Mouse (Mus musculus): ENCODE measurements around the gene Lat. TPM values are rescaled to one million over a fixed set of nuclear protein-coding genes. Genes with fewer than 3 reads are reported as not detected.
A peak's percentile ranks its signal among the peaks of the same experiment; 100 is the strongest.
"Not testable (repeated sequence)": the region's sequence is repeated elsewhere in the genome, so short reads cannot be mapped to it uniquely, and the experiment has no call there.

Gene Lat
- polyA plus RNA-seq, 1 experiment from 2014 or later, result 3.7 TPM

DNA sequence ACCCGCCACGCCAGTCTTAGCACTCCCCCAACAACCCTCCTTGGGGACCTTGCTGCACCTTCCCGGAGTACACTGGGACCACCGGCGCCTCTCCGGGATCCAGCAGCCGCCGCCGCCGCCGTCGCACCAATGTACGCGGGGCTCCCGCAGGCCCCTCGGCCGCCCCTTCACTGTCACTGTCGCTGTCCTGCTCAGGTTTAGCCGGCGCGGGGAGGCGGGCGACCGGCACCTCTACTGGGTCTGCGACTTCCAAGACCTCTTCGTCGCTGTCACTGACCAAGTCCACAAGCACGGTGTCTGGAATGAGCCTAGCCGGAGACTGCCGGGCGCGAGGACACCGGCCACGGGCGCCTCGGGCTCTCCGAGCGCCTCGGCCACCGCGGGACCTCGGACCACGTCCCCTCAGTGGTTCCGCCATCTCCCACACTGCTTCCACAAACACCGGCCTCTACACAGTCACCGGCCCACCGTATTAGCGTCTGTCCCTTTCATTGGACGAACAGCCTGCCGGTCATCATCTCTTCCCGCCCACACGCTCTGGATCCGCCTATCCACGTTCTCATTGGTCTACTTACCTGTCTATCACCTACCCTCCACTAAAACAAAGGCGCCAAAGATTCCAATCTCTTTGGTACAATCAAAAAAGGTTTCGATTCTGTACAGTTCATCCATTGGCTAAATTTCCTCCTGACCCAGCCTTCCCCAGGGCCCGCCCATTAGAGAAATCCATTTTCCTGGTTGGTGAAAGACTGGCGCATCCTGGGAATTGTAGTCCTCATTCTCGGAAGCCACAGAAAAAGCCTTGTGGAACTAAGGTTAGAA, 27.1 kb upstream of the Lat start, which contains the start of gene Nfatc2ip:
TSS of gene Nfatc2ip (minus strand) at position 440 of the 822 bp plus-strand sequence.
- no peaks in the 10 kb centered on the region for H3K27me3 ChIP-seq
- no peak within 1 kb of the TSS for H3K27ac ChIP-seq (replicated peaks)
- WGBS, result under 1% methylated on average over 59 of the region's 59 CpGs
- peak within 1 kb of the TSS; percentile 88 for H3K4me2 ChIP-seq (replicated peaks)
- H3K4me1 ChIP-seq, result peaks cover 6% of the 10 kb centered on the region
- peak within 1 kb of the TSS; percentile 98 for H3K4me3 ChIP-seq (replicated peaks)
- H3K9me3 ChIP-seq (replicated peaks), result no peaks in the 10 kb centered on the region
- H3K36me3 ChIP-seq, result 0 out of 2 replicates have a peak, but pooled peaks cover 4% of the 10 kb centered on the region
- ATAC-seq (ENCODE audit: insufficient number of reproducible peaks, low FRiP score, low TSS enrichment, low read depth), result peak; percentile 100
- peak within 1 kb of the TSS; percentile 68 for H3K9ac ChIP-seq

DNA sequence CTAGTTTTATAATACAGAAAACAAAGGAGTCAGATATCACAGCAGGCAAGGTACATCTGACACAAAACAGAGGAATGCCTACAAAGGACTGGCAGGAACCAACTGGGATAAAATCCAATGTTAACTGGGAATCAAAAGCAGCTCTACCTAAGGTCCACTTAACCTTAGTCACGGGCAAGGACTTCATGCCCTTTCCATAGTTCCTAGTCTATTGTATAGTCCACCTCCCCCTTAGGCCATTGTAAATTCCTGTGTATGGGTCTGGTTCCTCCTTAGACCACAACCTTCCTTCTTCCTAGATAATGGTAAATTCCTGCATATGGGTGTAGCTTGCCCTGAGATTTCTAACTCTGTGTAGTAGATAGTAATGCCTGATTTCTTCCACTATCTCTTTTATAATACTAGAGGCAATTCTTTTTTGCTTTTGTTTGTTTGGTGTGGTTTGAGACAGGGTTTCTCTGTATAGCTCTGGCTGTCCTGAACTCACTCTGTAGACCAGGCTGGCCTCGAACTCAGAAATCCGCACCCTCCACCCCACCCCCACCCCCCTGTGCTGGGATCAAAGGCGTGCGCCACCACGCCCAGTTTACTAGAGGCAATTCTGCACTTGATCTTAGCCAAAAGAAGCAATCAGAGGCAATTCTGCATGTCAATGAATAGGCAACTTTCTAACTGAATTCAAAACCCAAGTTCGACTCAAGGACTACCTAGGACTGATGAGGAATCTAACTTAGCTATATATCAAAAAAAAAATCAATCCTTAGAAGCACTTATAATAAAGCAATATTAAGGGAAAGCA, 22.9 kb upstream of the Lat start:
- H3K4me3 ChIP-seq (replicated peaks); H3K4me1 ChIP-seq; ATAC-seq (ENCODE audit: insufficient number of reproducible peaks, low FRiP score, low TSS enrichment, low read depth); H3K27ac ChIP-seq (replicated peaks); H3K4me2 ChIP-seq (replicated peaks); H3K27me3 ChIP-seq; H3K9me3 ChIP-seq (replicated peaks); H3K9ac ChIP-seq: not testable (repeated sequence)
- WGBS, result 90% methylated on average over 7 of the region's 7 CpGs
- peaks cover 35% of the 10 kb centered on the region for H3K36me3 ChIP-seq

DNA sequence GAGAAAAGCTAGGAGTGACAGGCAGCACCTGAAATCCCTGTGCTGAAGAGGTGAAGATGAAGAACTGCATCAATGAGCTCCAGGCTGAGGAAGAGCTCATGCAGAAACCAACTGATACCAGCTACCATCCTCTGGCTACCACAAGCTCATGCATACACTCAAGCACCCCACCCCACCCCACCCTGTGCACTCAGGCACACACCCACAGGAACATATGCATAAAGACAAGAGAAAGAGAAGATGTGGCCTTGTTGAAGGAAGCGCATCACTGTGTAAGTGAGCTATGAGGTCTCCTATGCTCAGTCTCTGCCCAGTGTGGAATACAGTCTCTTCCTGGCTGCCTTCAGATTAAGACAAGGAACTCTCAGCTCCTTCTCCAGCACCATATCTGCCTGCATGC, 18.8 kb upstream of the Lat start:
- H3K27ac ChIP-seq (replicated peaks), result no peak overlapping the region
- no peaks in the 10 kb centered on the region for H3K9me3 ChIP-seq (replicated peaks)
- H3K4me1 ChIP-seq, result no peaks in the 10 kb centered on the region
- no peak overlapping the region for H3K9ac ChIP-seq
- no peak overlapping the region for H3K4me3 ChIP-seq (replicated peaks)
- ATAC-seq (ENCODE audit: insufficient number of reproducible peaks, low FRiP score, low TSS enrichment, low read depth), result no peak
- H3K4me2 ChIP-seq (replicated peaks), result no peak overlapping the region
- 100% methylated on average over 1 of the region's 1 CpGs for WGBS
- H3K27me3 ChIP-seq, result no peaks in the 10 kb centered on the region
- H3K36me3 ChIP-seq, result peaks cover 61% of the 10 kb centered on the region

DNA sequence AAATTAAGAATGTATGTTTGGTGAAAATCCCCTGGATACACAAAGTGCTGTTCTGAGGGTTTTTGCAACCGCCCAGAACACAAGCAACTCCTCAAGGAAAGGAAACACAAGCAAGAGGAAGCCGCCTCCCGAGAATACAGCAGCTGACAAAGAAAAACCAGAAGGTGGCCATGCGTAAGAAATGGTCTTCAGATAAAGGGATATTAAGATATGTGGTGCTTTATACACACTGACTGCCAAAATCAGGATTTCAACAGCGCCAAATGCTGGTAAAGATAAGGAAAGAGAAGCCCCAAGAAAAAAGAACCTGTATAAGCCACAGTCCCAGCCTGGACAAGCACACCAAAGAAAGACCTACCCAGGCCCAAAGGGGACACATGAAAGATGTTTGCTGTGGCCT, 14.2 kb upstream of the Lat start:
- peaks cover 38% of the 10 kb centered on the region for H3K36me3 ChIP-seq
- H3K9me3 ChIP-seq (replicated peaks), result no peaks in the 10 kb centered on the region
- no peak for ATAC-seq (ENCODE audit: insufficient number of reproducible peaks, low FRiP score, low TSS enrichment, low read depth)
- no peaks in the 10 kb centered on the region for H3K4me1 ChIP-seq
- no peaks in the 10 kb centered on the region for H3K27me3 ChIP-seq
- H3K9ac ChIP-seq, result no peak overlapping the region
- H3K4me2 ChIP-seq (replicated peaks), result no peak overlapping the region
- WGBS, result 85% methylated on average over 5 of the region's 5 CpGs
- no peak overlapping the region for H3K27ac ChIP-seq (replicated peaks)
- no peak overlapping the region for H3K4me3 ChIP-seq (replicated peaks)

DNA sequence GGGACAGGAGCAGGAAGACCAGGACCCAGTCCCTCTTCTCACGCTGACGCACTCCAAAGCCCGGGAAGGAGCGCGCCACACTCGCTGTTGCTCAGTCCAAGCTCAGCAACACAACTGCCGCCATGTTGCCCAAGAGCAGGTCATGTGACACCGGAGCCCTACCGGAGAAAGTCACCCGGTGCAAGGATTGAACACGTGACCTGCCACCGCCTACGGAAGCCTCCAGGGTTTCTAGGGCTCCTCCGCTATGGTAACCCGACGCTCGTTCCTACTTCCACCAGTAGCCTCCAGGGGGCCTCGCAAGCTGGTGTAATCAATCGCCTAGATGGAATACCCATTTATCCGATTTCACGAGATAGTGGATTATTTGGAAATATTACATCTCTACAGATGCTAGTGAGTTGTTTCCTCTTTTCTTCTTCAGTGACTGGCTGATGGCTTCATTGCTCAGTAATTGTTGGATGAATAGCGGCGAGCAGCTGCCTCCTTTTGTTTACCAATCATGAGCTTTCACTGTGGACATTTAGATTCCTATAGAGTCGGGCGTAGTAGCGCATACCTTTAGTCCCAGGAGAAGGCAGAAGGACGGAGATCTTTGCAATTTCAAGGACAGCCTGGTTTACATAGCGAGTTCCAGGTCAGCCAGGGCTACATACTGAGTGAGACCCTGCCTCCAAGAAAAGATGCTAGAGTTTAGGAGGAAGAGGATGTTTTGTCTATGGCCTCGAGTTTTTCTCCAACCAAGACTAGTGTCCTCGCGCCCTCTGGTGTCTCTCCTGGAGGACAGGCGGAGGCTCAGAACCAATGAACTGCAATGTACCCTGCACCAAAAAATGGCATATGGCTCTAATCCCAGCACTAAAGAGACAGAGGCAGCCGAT, 8.1 kb upstream of the Lat start, which contains the start of gene Spns1:
TSS of gene Spns1 (minus strand) at position 173 of the 881 bp plus-strand sequence.
- H3K27me3 ChIP-seq, result no peaks in the 10 kb centered on the region
- peak; percentile 96 for ATAC-seq (ENCODE audit: insufficient number of reproducible peaks, low FRiP score, low TSS enrichment, low read depth)
- under 1% methylated on average over 33 of the region's 33 CpGs for WGBS

DNA sequence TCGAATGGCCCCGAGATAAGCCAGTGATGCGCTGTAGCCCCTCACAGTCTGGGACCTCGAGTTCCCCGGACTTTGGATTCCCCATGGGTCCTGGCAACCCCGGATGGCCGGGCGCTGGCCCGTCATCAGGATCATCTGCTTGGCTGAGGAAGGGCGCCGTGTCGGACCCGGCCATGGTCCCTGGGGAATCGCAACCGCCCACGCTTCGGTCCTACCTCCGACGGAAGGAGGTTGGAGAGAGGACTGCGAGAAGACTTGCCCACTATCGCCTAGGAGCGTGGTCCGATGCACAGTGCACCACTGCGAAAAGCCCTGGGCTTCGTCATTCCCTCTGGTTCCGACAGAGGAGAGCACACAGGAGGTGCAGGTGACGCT, 7.5 kb upstream of the Lat start:
- Histone ChIP-seq H3K27me3 (no peaks in the 10 kb centered on the region), H3K9ac (peak overlapping the region; percentile 96), H3K4me2 (replicated peaks) (peak overlapping the region; percentile 98), H3K27ac (replicated peaks) (0 out of 2 replicates have a peak overlapping the region, but pooled peaks have one; percentile 22), H3K9me3 (replicated peaks) (no peaks in the 10 kb centered on the region), H3K4me1 (peaks cover 28% of the 10 kb centered on the region), H3K4me3 (replicated peaks) (peak overlapping the region; percentile 86), H3K36me3 (peaks cover 20% of the 10 kb centered on the region)
- ATAC-seq (ENCODE audit: insufficient number of reproducible peaks, low FRiP score, low TSS enrichment, low read depth), result peak; percentile 45
- under 1% methylated on average over 27 of the region's 27 CpGs for WGBS

More for the DNA sequence above, 8.1 kb upstream of the Lat start, which contains the start of gene Spns1:
- peaks cover 13% of the 10 kb centered on the region for H3K36me3 ChIP-seq
- no peaks in the 10 kb centered on the region for H3K9me3 ChIP-seq (replicated peaks)
- peaks cover 28% of the 10 kb centered on the region for H3K4me1 ChIP-seq
- peak within 1 kb of the TSS; percentile 86 for H3K4me3 ChIP-seq (replicated peaks)
- H3K27ac ChIP-seq (replicated peaks), result peak within 1 kb of the TSS; percentile 81
- peak within 1 kb of the TSS; percentile 98 for H3K4me2 ChIP-seq (replicated peaks)
- H3K9ac ChIP-seq, result peak within 1 kb of the TSS; percentile 96

DNA sequence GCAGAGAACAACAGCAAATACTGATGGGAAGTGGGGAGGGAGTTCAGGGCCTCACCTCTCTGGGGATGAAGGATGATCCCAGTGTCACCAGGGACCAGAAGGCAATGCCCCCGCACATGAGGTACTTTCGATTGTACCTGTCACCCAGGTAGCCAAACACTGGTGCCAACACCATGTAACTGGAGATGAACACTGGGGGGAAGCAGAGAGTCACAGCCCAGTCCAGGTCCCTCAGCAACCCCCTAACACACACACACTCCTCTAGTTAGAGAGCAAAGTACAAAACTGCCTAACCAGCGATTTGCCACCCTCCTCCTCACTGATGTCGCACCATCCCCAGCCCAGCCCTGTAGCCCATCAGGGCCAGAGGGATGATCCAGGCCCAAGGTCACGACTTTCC, 5.6 kb upstream of the Lat start:
- WGBS, result 71% methylated on average over 5 of the region's 5 CpGs
- no peak overlapping the region for H3K4me2 ChIP-seq (replicated peaks)
- H3K9ac ChIP-seq, result no peak overlapping the region
- ATAC-seq (ENCODE audit: insufficient number of reproducible peaks, low FRiP score, low TSS enrichment, low read depth), result no peak
- peaks cover 39% of the 10 kb centered on the region for H3K36me3 ChIP-seq
- H3K27ac ChIP-seq (replicated peaks), result no peak overlapping the region
- no peaks in the 10 kb centered on the region for H3K9me3 ChIP-seq (replicated peaks)
- no peaks in the 10 kb centered on the region for H3K27me3 ChIP-seq
- no peak overlapping the region for H3K4me3 ChIP-seq (replicated peaks)
- peaks cover 28% of the 10 kb centered on the region for H3K4me1 ChIP-seq

DNA sequence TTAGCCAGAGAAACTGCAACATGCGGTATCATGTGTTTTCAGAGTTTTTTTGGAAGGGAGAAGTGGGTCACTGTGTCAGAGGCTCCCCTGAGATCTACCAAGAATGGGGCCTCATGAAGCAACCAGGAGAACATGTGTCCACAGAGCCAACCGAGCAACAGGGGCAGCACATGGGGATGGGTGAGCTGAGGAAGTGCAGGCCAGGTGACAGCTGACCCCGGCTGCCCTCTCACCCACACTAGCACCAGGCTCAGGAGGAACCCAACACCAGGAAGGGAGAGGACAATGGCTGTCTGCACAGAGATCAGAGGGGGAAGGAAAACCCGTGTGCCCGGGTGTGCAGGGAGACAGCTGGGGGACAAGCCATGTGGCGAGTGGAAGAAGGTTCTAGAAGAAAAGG, 5.2 kb upstream of the Lat start:
- H3K4me1 ChIP-seq, result peaks cover 28% of the 10 kb centered on the region
- peaks cover 43% of the 10 kb centered on the region for H3K36me3 ChIP-seq
- H3K4me2 ChIP-seq (replicated peaks), result no peak overlapping the region
- H3K27ac ChIP-seq (replicated peaks), result no peak overlapping the region
- no peak overlapping the region for H3K4me3 ChIP-seq (replicated peaks)
- ATAC-seq (ENCODE audit: insufficient number of reproducible peaks, low FRiP score, low TSS enrichment, low read depth), result no peak
- WGBS, result 78% methylated on average over 6 of the region's 6 CpGs
- no peaks in the 10 kb centered on the region for H3K9me3 ChIP-seq (replicated peaks)
- H3K9ac ChIP-seq, result no peak overlapping the region
- no peaks in the 10 kb centered on the region for H3K27me3 ChIP-seq

DNA sequence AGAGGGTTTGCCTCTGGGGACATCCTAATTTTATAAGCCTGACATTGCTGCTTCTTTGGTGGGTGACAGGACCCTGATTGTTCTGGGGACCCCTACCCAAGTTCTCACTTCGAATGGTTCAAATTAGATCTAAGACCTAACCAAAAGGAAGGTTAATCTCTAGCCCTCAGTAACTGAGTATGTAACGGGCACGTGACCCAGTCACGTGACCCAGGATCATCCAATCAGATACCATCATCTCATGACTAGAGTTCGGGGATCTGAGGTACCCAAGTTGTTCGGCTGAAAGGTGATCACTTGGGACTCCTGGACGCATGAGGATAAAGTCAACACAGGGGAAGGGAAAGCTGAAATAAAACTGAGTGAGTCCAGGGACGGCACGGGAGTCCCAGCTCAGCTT, 3.6 kb upstream of the Lat start:
- Histone ChIP-seq H3K4me2 (replicated peaks) (no peak overlapping the region), H3K4me3 (replicated peaks) (no peak overlapping the region), H3K9me3 (replicated peaks) (no peaks in the 10 kb centered on the region), H3K27me3 (no peaks in the 10 kb centered on the region), H3K4me1 (peaks cover 24% of the 10 kb centered on the region), H3K36me3 (peaks cover 50% of the 10 kb centered on the region), H3K9ac (no peak overlapping the region), H3K27ac (replicated peaks) (no peak overlapping the region)
- 82% methylated on average over 9 of the region's 9 CpGs for WGBS
- no peak for ATAC-seq (ENCODE audit: insufficient number of reproducible peaks, low FRiP score, low TSS enrichment, low read depth)

DNA sequence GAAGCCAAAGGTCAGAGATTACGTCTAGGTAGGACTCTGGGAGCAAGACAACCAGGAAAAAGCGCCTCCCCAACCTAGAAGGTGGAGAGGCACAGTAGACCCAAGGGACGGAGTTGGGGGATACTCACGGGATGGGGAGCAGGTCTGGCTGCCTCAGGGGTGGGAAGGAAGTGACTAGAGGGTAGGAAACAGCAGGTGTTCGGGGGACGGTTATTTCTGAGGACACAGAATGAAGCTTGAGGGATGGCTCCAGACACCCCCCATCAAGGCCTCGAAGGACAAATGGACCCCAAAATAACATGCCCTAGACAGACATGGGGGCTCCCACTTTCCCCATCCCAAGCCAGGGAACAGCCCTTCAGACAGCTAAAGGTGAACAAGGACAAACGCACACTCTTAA, 1.0 kb downstream of the Lat start:
- WGBS, result 84% methylated on average over 8 of the region's 8 CpGs
- Histone ChIP-seq H3K9me3 (replicated peaks) (no peaks in the 10 kb centered on the region), H3K36me3 (peaks cover 51% of the 10 kb centered on the region)

More for the DNA sequence above, 1.0 kb downstream of the Lat start:
- no peak overlapping the region for H3K27ac ChIP-seq (replicated peaks)
- no peak overlapping the region for H3K4me3 ChIP-seq (replicated peaks)
- no peaks in the 10 kb centered on the region for H3K4me1 ChIP-seq
- no peaks in the 10 kb centered on the region for H3K27me3 ChIP-seq
- no peak overlapping the region for H3K4me2 ChIP-seq (replicated peaks)
- no peak overlapping the region for H3K9ac ChIP-seq
- ATAC-seq (ENCODE audit: insufficient number of reproducible peaks, low FRiP score, low TSS enrichment, low read depth), result no peak

All from embryonic facial prominence, embryonic 15.5 days (tissue).